Mouse (Mus musculus): ENCODE measurements around the gene Vstm5. TPM values are rescaled to one million over a fixed set of nuclear protein-coding genes. Genes with fewer than 3 reads are reported as not detected.

Vstm5 gene
- polyA plus RNA-seq, 1 experiment = 2.1 TPM

DNA sequence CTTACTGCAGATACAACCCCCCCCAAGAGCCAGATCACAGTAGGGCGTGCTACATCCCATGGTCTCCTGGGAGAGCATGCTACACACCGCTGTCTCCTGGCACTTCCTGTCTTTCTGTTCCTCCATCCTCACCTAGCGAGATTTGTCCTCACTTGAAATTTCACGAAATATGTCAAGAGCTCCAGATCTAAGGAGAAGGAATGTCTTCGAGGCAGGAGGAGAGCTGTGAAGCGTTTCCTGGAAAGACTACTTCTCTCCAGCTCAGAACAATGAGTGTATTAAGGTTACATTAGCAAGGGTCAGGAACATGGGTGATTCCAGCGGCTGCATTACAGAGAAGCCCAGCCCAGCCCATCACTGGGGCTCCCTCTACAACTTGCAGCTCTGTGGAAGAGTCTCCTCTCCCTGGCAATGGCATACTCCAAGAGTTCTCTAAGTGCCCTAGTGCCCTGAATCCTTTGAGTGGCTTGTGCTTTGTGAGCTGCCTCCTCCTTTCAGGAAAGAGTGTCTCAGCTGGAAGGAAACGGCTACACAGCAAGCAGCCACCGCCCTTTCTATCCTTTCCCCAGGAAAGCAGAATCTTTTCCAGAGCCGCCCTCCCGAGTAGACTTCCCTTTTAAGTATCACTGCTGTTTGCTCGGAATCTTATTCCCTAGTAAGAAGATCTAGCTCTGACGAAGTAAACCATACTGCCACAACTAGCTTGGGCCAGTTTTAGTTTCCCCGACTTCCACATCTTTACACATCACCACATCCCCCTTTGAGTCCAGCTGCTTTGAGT lies 1.1 kb upstream of the Vstm5 start:
- Histone ChIP-seq H3K4me3 (replicated peaks; ENCODE audit: extremely low read depth, low read depth, low read length) (no peak overlapping the region), H3K4me1 (ENCODE audit: control insufficient read depth, insufficient read depth, low read length) (peaks cover 4% of the 10 kb centered on the region; the same call in 1 of the 2 replicates)
- 32% methylated on average over 14 of the region's 14 CpGs for WGBS
- no peak for DNase-seq
- no peak for TF ChIP-seq POLR2A (IDR thresholded peaks at IDR 0.05; ENCODE audit: borderline replicate concordance, extremely low read depth, low read depth, low read length)
- TF ChIP-seq CTCF (IDR thresholded peaks at IDR 0.05; ENCODE audit: insufficient read depth, low read length) = no peak

DNA sequence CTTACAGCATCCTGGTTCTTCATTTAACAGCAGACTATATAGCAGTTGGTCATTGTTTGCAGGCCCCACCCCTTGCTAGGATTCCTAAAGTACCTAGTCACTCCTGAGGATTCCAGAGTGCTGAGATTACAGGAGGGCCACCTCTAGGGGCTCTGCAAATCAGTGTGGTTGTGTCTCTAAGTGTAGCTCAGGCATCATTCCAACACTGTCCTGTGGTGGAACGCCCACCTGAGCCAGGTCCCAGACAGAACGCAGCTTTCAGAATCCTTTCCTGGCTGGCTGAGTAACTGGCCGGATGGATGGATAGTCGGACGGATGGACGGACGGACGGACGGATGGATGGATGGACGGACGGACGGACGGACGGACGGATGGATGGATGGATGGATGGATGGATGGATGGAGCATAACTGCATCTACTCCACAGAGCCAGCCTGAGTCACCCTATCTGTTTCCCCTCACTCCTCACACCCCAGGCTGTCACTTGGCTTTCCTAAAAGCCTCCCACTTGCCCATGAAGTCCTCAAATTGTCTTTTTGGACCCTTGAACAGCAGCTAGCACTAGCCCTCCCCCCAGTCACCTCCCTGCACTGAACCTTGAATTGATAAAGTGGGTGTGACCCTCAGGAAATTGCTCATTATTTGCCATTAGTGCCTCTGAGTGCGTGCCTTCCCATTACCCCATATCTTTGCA lies 401 bp upstream of the Vstm5 start:
- Histone ChIP-seq H3K4me3 (replicated peaks; ENCODE audit: extremely low read depth, low read depth, low read length) (no peak overlapping the region), H3K4me1 (ENCODE audit: control insufficient read depth, insufficient read depth, low read length) (peaks cover 4% of the 10 kb centered on the region; the same call in 1 of the 2 replicates)
- TF ChIP-seq POLR2A (IDR thresholded peaks at IDR 0.05; ENCODE audit: borderline replicate concordance, extremely low read depth, low read depth, low read length) (no peak), CTCF (IDR thresholded peaks at IDR 0.05; ENCODE audit: insufficient read depth, low read length) (no peak)
- DNase-seq = no peak
- WGBS = 68% methylated on average over 16 of the region's 16 CpGs

DNA sequence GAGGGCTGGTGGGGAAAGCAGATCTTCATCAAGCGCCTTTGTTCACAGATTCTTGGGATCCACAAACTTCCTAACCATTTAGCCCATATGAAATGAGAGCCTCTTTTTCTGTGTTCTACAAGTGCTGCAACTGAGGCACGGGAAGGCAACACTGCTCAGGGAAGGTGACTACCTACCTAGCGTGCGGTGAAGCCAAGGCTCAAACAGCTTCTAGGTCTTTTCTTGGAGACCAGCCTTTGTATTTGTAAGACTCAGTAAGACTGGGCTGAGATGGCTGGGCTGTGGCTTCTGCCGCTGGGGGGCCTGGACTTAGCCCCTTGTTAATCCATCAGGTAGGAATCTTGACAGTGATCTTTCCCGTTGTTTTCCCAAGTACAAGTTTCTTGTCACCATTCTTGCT lies 1.2 kb downstream of the Vstm5 start:
- 95% methylated on average over 6 of the region's 6 CpGs for WGBS
- H3K4me1 ChIP-seq (ENCODE audit: control insufficient read depth, insufficient read depth, low read length) = peaks cover 4% of the 10 kb centered on the region; the same call in 1 of the 2 replicates
- TF ChIP-seq POLR2A (IDR thresholded peaks at IDR 0.05; ENCODE audit: borderline replicate concordance, extremely low read depth, low read depth, low read length) (no peak), CTCF (IDR thresholded peaks at IDR 0.05; ENCODE audit: insufficient read depth, low read length) (no peak)
- DNase-seq = no peak
- H3K4me3 ChIP-seq (replicated peaks; ENCODE audit: extremely low read depth, low read depth, low read length) = no peak overlapping the region

DNA sequence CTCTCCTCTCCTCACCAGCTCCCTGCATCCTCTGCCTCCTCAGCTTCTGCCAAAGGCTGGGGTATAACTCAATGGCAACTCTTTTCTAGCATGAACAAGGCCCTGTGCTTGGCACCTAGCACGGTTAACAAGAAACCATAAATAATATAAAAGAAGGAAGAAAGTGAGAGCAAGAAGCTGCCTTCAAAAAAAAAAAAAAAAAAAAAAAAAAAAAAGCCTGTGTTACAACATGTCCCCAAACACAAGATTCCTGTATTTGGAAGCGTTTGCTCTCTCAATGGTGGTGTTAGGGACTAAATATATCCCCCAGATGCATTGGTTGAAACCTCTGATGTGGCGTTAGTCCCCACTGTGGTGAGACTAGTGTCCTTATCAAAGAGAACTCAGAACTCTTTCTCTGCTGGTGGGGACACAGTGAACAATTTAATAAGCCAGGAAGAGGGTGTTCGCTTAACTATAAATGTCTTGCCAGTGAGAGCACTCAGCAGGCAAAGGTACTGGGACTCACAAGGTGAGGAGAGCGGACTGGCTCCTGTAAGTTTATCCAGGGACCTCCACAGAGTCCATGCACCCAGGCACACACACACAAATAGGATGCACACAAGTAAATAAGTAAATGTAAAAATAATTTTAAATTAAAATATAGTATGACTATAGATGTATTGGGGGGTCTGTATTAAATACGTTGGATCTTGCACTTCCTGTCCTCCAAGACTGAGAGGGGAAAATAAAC lies 2.2 kb downstream of the Vstm5 start:
- no peak for TF ChIP-seq CTCF (IDR thresholded peaks at IDR 0.05; ENCODE audit: insufficient read depth, low read length)
- no peak for TF ChIP-seq POLR2A (IDR thresholded peaks at IDR 0.05; ENCODE audit: borderline replicate concordance, extremely low read depth, low read depth, low read length)

DNA sequence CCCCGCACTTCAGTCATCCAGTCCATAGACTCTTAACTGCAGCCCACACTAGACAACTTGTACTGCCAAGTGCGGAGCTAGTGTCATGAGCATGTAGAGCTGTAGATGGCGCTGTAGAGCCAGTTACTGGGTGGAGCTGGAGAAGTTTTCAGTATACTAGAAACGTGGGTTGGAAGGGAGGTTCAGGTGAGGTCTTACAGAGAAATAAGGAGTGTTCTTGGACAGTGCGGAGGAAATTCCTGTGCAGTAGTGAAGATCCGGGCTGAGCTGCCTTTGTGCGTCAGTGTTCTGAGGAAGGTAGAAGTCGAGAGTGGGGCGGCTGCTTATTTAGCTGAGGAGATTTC lies 2.7 kb downstream of the Vstm5 start:
- peaks cover 4% of the 10 kb centered on the region; the same call in 1 of the 2 replicates for H3K4me1 ChIP-seq (ENCODE audit: control insufficient read depth, insufficient read depth, low read length)
- WGBS = 37% methylated on average over 9 of the region's 9 CpGs
- DNase-seq = peak; percentile 47
- no peak for TF ChIP-seq POLR2A (IDR thresholded peaks at IDR 0.05; ENCODE audit: borderline replicate concordance, extremely low read depth, low read depth, low read length)
- peak; percentile 52 for TF ChIP-seq CTCF (IDR thresholded peaks at IDR 0.05; ENCODE audit: insufficient read depth, low read length)
- no peak overlapping the region for H3K4me3 ChIP-seq (replicated peaks; ENCODE audit: extremely low read depth, low read depth, low read length)

More for the DNA sequence above, 2.2 kb downstream of the Vstm5 start:
- H3K4me1 ChIP-seq (ENCODE audit: control insufficient read depth, insufficient read depth, low read length) = peaks cover 4% of the 10 kb centered on the region; the same call in 1 of the 2 replicates
- 67% methylated on average over 6 of the region's 6 CpGs for WGBS
- no peak for DNase-seq
- H3K4me3 ChIP-seq (replicated peaks; ENCODE audit: extremely low read depth, low read depth, low read length) = no peak overlapping the region

DNA sequence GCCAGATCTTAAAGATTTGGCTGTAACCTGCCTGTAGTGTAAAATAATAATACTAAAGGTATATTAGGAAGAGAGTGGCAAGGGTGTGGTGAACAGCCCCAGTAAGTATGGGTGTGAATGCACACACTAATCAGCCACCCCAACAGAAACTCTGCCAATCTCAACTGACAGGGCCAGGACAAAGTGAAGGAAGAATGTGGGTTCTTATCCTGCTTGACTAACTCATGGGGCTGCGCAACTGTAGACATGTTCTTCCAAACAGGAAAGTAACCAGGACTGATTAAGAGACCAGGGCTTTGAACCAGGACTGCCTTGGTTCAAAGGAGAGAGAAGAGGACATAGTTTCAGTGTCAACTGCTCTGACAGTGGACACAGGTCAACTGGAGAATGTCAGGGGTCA lies 3.3 kb downstream of the Vstm5 start:
- Histone ChIP-seq H3K4me1 (ENCODE audit: control insufficient read depth, insufficient read depth, low read length) (peaks cover 4% of the 10 kb centered on the region; the same call in 1 of the 2 replicates), H3K4me3 (replicated peaks; ENCODE audit: extremely low read depth, low read depth, low read length) (no peak overlapping the region)
- 94% methylated on average over 1 of the region's 1 CpGs for WGBS
- no peak for TF ChIP-seq POLR2A (IDR thresholded peaks at IDR 0.05; ENCODE audit: borderline replicate concordance, extremely low read depth, low read depth, low read length)
- no peak for TF ChIP-seq CTCF (IDR thresholded peaks at IDR 0.05; ENCODE audit: insufficient read depth, low read length)
- no peak for DNase-seq

DNA sequence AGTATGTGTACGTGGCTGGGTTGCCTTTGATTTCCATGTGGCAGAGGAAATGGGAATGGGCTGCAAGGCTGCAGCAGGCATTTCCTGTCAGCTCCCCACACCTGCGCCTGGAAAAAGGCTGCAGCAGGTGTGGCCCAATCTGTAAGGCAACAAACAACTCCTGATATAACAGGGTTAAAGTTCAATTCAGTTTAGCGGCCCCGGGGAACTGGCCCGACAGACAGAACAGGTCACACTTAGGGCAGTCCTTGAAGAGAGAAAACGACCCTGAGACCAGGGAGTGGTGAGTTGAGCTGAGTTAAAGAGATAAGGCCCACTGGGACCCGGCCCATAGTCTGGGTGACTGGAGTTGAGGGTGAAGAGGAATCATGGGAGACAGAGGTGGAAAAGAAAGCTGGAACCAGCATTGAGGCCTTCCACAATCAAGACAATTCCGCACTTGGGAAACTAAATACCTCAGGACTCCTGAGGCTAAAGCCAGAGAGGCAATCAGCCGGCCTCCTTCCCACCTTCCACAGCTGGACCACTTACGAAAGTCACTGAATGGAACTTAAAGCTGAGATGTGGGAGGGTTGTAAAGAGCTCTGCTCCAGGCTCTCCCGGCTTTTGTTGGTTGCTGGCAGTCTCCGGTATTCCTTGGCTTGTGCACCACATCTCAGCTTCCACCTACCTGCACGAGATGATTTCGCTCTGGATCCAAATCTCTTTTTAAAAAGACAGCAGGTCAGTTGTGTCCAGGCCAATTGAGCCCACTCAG lies 6.7 kb downstream of the Vstm5 start:
- H3K4me3 ChIP-seq (replicated peaks; ENCODE audit: extremely low read depth, low read depth, low read length) = no peak overlapping the region
- 62% methylated on average over 14 of the region's 14 CpGs for WGBS
- no peak for DNase-seq
- TF ChIP-seq POLR2A (IDR thresholded peaks at IDR 0.05; ENCODE audit: borderline replicate concordance, extremely low read depth, low read depth, low read length) = no peak
- no peak for TF ChIP-seq CTCF (IDR thresholded peaks at IDR 0.05; ENCODE audit: insufficient read depth, low read length)
- no peaks in the 10 kb centered on the region for H3K4me1 ChIP-seq (ENCODE audit: control insufficient read depth, insufficient read depth, low read length)

DNA sequence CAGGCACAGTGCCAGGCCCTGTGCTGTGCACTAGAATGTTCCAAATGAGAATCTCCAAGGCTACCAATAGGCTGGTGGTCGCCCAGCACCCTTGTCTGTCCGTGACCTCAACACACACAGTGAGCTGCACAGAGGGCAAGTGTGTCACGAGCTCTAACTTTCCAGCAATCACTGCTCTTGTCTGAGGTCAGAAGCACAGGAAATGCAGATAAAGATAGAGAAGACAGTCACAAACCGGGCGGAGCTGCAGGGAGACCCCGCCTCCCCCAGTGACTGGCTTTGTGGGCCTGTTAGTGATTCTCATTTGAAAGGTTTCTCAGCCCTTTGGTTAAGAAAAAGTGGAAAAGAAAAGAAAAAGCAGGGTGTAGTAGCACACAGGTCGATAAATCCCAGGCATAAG lies 11.5 kb downstream of the Vstm5 start:
- no peak for DNase-seq
- TF ChIP-seq POLR2A (IDR thresholded peaks at IDR 0.05; ENCODE audit: borderline replicate concordance, extremely low read depth, low read depth, low read length) (no peak), CTCF (IDR thresholded peaks at IDR 0.05; ENCODE audit: insufficient read depth, low read length) (no peak)
- WGBS = 55% methylated on average over 7 of the region's 7 CpGs
- H3K4me3 ChIP-seq (replicated peaks; ENCODE audit: extremely low read depth, low read depth, low read length) = no peak overlapping the region
- no peaks in the 10 kb centered on the region for H3K4me1 ChIP-seq (ENCODE audit: control insufficient read depth, insufficient read depth, low read length)

DNA sequence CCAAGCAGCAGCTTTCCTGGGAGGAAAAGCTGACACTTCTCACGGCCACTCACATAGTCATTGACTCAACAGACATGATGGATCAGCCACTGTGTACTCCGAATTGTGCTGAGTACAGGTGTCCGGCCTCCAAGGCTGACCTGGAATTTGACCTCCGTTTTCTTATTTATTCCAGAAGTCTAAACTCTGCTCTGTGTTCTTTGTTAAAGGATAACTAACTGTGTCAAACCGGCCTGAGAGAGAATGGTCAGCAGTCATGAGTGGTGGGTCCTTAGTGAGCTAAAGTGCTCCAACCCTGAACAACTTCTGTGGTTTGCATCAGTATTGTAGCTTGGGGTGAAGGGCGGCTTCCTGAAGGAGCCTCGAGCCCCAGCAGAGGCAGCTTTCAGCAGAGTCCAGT lies 13.4 kb downstream of the Vstm5 start:
- DNase-seq = no peak
- 69% methylated on average over 7 of the region's 7 CpGs for WGBS
- H3K4me1 ChIP-seq (ENCODE audit: control insufficient read depth, insufficient read depth, low read length) = no peaks in the 10 kb centered on the region
- TF ChIP-seq POLR2A (IDR thresholded peaks at IDR 0.05; ENCODE audit: borderline replicate concordance, extremely low read depth, low read depth, low read length) (no peak), CTCF (IDR thresholded peaks at IDR 0.05; ENCODE audit: insufficient read depth, low read length) (no peak)
- no peak overlapping the region for H3K4me3 ChIP-seq (replicated peaks; ENCODE audit: extremely low read depth, low read depth, low read length)
